Mouse (Mus musculus): ENCODE measurements around the gene Mapk13. TPM values are rescaled to one million over a fixed set of nuclear protein-coding genes. Genes with fewer than 3 reads are reported as not detected.
A peak's percentile ranks its signal among the peaks of the same experiment; 100 is the strongest.
"Not testable (repeated sequence)": the region's sequence is repeated elsewhere in the genome, so short reads cannot be mapped to it uniquely, and the experiment has no call there.

Mapk13 gene
- 1.3 and 2.1 TPM in 2 replicates for polyA plus RNA-seq (2012; rRNA removed)

- no peak for TF ChIP-seq POLR2A (IDR thresholded peaks at IDR 0.05; ENCODE audit: borderline replicate concordance, extremely low read depth, insufficient read depth, insufficient read length, poor library complexity, severe bottlenecking)
- no peak for TF ChIP-seq CTCF (IDR thresholded peaks at IDR 0.05; ENCODE audit: borderline replicate concordance, extremely low read depth, insufficient read depth, insufficient read length)
- DNase-seq (ENCODE audit: low read depth) = peak; percentile 27
These were observed at the start of gene Mapk13 for GRCm38 (mm10) chr17:28769121-28769874. Gene Mapk13 (plus strand): TSS chr17:28769297.

GRCm38 (mm10) chr17:28725783-28726182 is 43.3 kb upstream of the Mapk13 start, which contains the start of gene AC170998.1:
Gene AC170998.1 (plus strand): TSS chr17:28726083.
- no peak for DNase-seq (ENCODE audit: low read depth)
- TF ChIP-seq CTCF (IDR thresholded peaks at IDR 0.05; ENCODE audit: borderline replicate concordance, extremely low read depth, insufficient read depth, insufficient read length) (no peak), POLR2A (IDR thresholded peaks at IDR 0.05; ENCODE audit: borderline replicate concordance, extremely low read depth, insufficient read depth, insufficient read length, poor library complexity, severe bottlenecking) (no peak)

- DNase-seq (ENCODE audit: low read depth) = not testable (repeated sequence)
These were observed 41.6 kb upstream of the Mapk13 start for GRCm38 (mm10) chr17:28727511-28727910.

- TF ChIP-seq POLR2A (IDR thresholded peaks at IDR 0.05; ENCODE audit: borderline replicate concordance, extremely low read depth, insufficient read depth, insufficient read length, poor library complexity, severe bottlenecking) (no peak), CTCF (IDR thresholded peaks at IDR 0.05; ENCODE audit: borderline replicate concordance, extremely low read depth, insufficient read depth, insufficient read length) (no peak)
- no peak for DNase-seq (ENCODE audit: low read depth)
These were observed 33.6 kb upstream of the Mapk13 start for GRCm38 (mm10) chr17:28735317-28736105.

- TF ChIP-seq POLR2A (IDR thresholded peaks at IDR 0.05; ENCODE audit: borderline replicate concordance, extremely low read depth, insufficient read depth, insufficient read length, poor library complexity, severe bottlenecking) (no peak), CTCF (IDR thresholded peaks at IDR 0.05; ENCODE audit: borderline replicate concordance, extremely low read depth, insufficient read depth, insufficient read length) (no peak)
- DNase-seq (ENCODE audit: low read depth) = no peak
These were observed 32.6 kb upstream of the Mapk13 start for GRCm38 (mm10) chr17:28736486-28736885.

GRCm38 (mm10) chr17:28737973-28738372 is 31.1 kb upstream of the Mapk13 start:
- no peak for DNase-seq (ENCODE audit: low read depth)

GRCm38 (mm10) chr17:28739244-28739643 is 29.9 kb upstream of the Mapk13 start:
- TF ChIP-seq POLR2A (IDR thresholded peaks at IDR 0.05; ENCODE audit: borderline replicate concordance, extremely low read depth, insufficient read depth, insufficient read length, poor library complexity, severe bottlenecking) = no peak
- no peak for TF ChIP-seq CTCF (IDR thresholded peaks at IDR 0.05; ENCODE audit: borderline replicate concordance, extremely low read depth, insufficient read depth, insufficient read length)
- DNase-seq (ENCODE audit: low read depth) = no peak

More at GRCm38 (mm10) chr17:28737973-28738372, 31.1 kb upstream of the Mapk13 start:
- no peak for TF ChIP-seq POLR2A (IDR thresholded peaks at IDR 0.05; ENCODE audit: borderline replicate concordance, extremely low read depth, insufficient read depth, insufficient read length, poor library complexity, severe bottlenecking)

- no peak for DNase-seq (ENCODE audit: low read depth)
- no peak for TF ChIP-seq POLR2A (IDR thresholded peaks at IDR 0.05; ENCODE audit: borderline replicate concordance, extremely low read depth, insufficient read depth, insufficient read length, poor library complexity, severe bottlenecking)
- TF ChIP-seq CTCF (IDR thresholded peaks at IDR 0.05; ENCODE audit: borderline replicate concordance, extremely low read depth, insufficient read depth, insufficient read length) = no peak
These were observed 25.8 kb upstream of the Mapk13 start for GRCm38 (mm10) chr17:28743145-28743866.

GRCm38 (mm10) chr17:28743916-28744315 is 25.2 kb upstream of the Mapk13 start:
- TF ChIP-seq POLR2A (IDR thresholded peaks at IDR 0.05; ENCODE audit: borderline replicate concordance, extremely low read depth, insufficient read depth, insufficient read length, poor library complexity, severe bottlenecking) (no peak), CTCF (IDR thresholded peaks at IDR 0.05; ENCODE audit: borderline replicate concordance, extremely low read depth, insufficient read depth, insufficient read length) (peak; percentile 8; the same call in 1 of the 2 replicates)
- no peak for DNase-seq (ENCODE audit: low read depth)

- no peak for TF ChIP-seq POLR2A (IDR thresholded peaks at IDR 0.05; ENCODE audit: borderline replicate concordance, extremely low read depth, insufficient read depth, insufficient read length, poor library complexity, severe bottlenecking)
- TF ChIP-seq CTCF (IDR thresholded peaks at IDR 0.05; ENCODE audit: borderline replicate concordance, extremely low read depth, insufficient read depth, insufficient read length) = no peak
These were observed 23.3 kb upstream of the Mapk13 start for GRCm38 (mm10) chr17:28745773-28746172.

GRCm38 (mm10) chr17:28748001-28748400 is 21.1 kb upstream of the Mapk13 start:
- TF ChIP-seq CTCF (IDR thresholded peaks at IDR 0.05; ENCODE audit: borderline replicate concordance, extremely low read depth, insufficient read depth, insufficient read length) (no peak), POLR2A (IDR thresholded peaks at IDR 0.05; ENCODE audit: borderline replicate concordance, extremely low read depth, insufficient read depth, insufficient read length, poor library complexity, severe bottlenecking) (no peak)

More at GRCm38 (mm10) chr17:28745773-28746172, 23.3 kb upstream of the Mapk13 start:
- DNase-seq (ENCODE audit: low read depth) = no peak

More at GRCm38 (mm10) chr17:28748001-28748400, 21.1 kb upstream of the Mapk13 start:
- no peak for DNase-seq (ENCODE audit: low read depth)

Measured in brain, embryonic 14.5 days (tissue).